Mouse (Mus musculus) neural tube, embryonic 14.5 days (tissue): Measurements from ENCODE around the gene Gm9887. TPM values are rescaled to one million over a fixed set of nuclear protein-coding genes. Genes with fewer than 3 reads are reported as not detected.
"Not testable (repeated sequence)": the region's sequence is repeated elsewhere in the genome, so short reads cannot be mapped to it uniquely, and the experiment has no call there.

Source experiments
- ATAC-seq: fragments of 200-750 bp; cut with Nextera tagmentation; 2 replicates; pipeline ENCODE4 v1.8.0; 2017; ENCODE audit warnings: low read depth, mild to moderate bottlenecking, moderate TSS enrichment, moderate library complexity
- H3K27ac ChIP-seq: fragments of 300-500 bp; sonication (generic); 2 replicates; pipeline ENCODE4 v1.5.1; 2014; ENCODE audit warnings: low read depth, mild to moderate bottlenecking, control low read depth, low read length, moderate library complexity, mixed read lengths
- H3K27me3 ChIP-seq: fragments of 300-500 bp; sonication (generic); 2 replicates; pipeline ENCODE4 v1.6.1; 2014; ENCODE audit warnings: low read length; ENCODE audit not compliant: control insufficient read depth, insufficient read depth
- H3K36me3 ChIP-seq: fragments of 300-500 bp; sonication (generic); 2 replicates; pipeline ENCODE4 v1.6.1; 2014; ENCODE audit warnings: low read length, mixed read lengths; ENCODE audit not compliant: control insufficient read depth, insufficient read depth
- H3K4me1 ChIP-seq: fragments of 300-500 bp; sonication (generic); 2 replicates; pipeline ENCODE4 v1.6.1; 2014; ENCODE audit warnings: low read length; ENCODE audit not compliant: control insufficient read depth, insufficient read depth
- H3K4me2 ChIP-seq: fragments of 300-500 bp; sonication (generic); 2 replicates; pipeline ENCODE4 v1.6.1; 2014; ENCODE audit warnings: mild to moderate bottlenecking, low read depth, low read length, control low read depth
- H3K4me3 ChIP-seq: fragments of 300-500 bp; sonication (generic); 2 replicates; pipeline ENCODE4 v1.5.1; 2014; ENCODE audit warnings: low read depth, low read length, control low read depth, mixed read lengths
- H3K9ac ChIP-seq: fragments of 300-500 bp; sonication (generic); replicated peaks from 2 replicates; pipeline ENCODE4 v1.6.1; 2014; ENCODE audit warnings: low read depth, mild to moderate bottlenecking, control low read depth, low read length, mixed read lengths
- H3K9me3 ChIP-seq: fragments of 300-500 bp; sonication (generic); 2 replicates; pipeline ENCODE4 v1.6.1; 2016; ENCODE audit warnings: low read length; ENCODE audit not compliant: control insufficient read depth
- WGBS: fragments of 180-500 bp; shearing (Covaris S2); extraction: QIAGEN DNeasy Blood & Tissue Kit; methylation state at CpG from one replicate; pipeline ENCODE4 v1.1.7; 2014; 5-methylcytosine and 5-hydroxymethylcytosine counted together
- polyA plus RNA-seq: library from polyadenylated mRNA; unstranded; fragments of >200 nt; fragmentation: Nextera tagmentation; extraction: Ambion mirVana; gene quantifications from 2 replicates; pipeline ENCODE4 v1.2.1, GENCODE M21; 2014

The Gm9887 gene
- polyA plus RNA-seq, 1 experiment from 2014 or later, result 1.0 TPM

GRCm38 (mm10) chr12:69390000-69390698 is 17.9 kb upstream of the Gm9887 start:
- no peaks in the 10 kb centered on the region for H3K4me1 ChIP-seq
- H3K27me3 ChIP-seq, result no peaks in the 10 kb centered on the region
- no peak overlapping the region for H3K9ac ChIP-seq
- WGBS, result 86% methylated on average over 7 of the region's 7 CpGs
- no peak overlapping the region for H3K27ac ChIP-seq
- H3K9me3 ChIP-seq, result no peaks in the 10 kb centered on the region
- H3K4me2 ChIP-seq, result no peak overlapping the region
- no peak for ATAC-seq
- no peak overlapping the region for H3K4me3 ChIP-seq
- no peaks in the 10 kb centered on the region for H3K36me3 ChIP-seq

GRCm38 (mm10) chr12:69389273-69389938 is 17.1 kb upstream of the Gm9887 start:
- Histone ChIP-seq H3K4me2 (no peak overlapping the region), H3K9ac (no peak overlapping the region), H3K36me3 (no peaks in the 10 kb centered on the region), H3K27me3 (no peaks in the 10 kb centered on the region), H3K4me3 (no peak overlapping the region), H3K9me3 (no peaks in the 10 kb centered on the region), H3K27ac (no peak overlapping the region), H3K4me1 (no peaks in the 10 kb centered on the region)
- 79% methylated on average over 7 of the region's 7 CpGs for WGBS
- no peak for ATAC-seq

- Histone ChIP-seq H3K4me3 (no peak overlapping the region), H3K9me3 (no peaks in the 10 kb centered on the region), H3K4me1 (no peaks in the 10 kb centered on the region), H3K4me2 (no peak overlapping the region), H3K27ac (no peak overlapping the region), H3K27me3 (no peaks in the 10 kb centered on the region), H3K9ac (no peak overlapping the region), H3K36me3 (no peaks in the 10 kb centered on the region)
- no peak for ATAC-seq
- WGBS, result 93% methylated on average over 10 of the region's 10 CpGs
Observed at GRCm38 (mm10) chr12:69388321-69388869, 16.1 kb upstream of the Gm9887 start.

- not testable (repeated sequence) for H3K27ac ChIP-seq, H3K9me3 ChIP-seq, H3K4me1 ChIP-seq, H3K4me3 ChIP-seq, H3K9ac ChIP-seq, H3K36me3 ChIP-seq, H3K4me2 ChIP-seq, ATAC-seq, H3K27me3 ChIP-seq
- 78% methylated on average over 12 of the region's 12 CpGs for WGBS
Observed at GRCm38 (mm10) chr12:69386281-69386732, 14.0 kb upstream of the Gm9887 start.

GRCm38 (mm10) chr12:69385542-69386280 is 13.5 kb upstream of the Gm9887 start:
- H3K9ac ChIP-seq, result no peak overlapping the region
- 91% methylated on average over 6 of the region's 6 CpGs for WGBS
- ATAC-seq, result no peak
- H3K27ac ChIP-seq, result no peak overlapping the region
- H3K27me3 ChIP-seq, result no peaks in the 10 kb centered on the region
- no peaks in the 10 kb centered on the region for H3K36me3 ChIP-seq
- H3K4me3 ChIP-seq, result no peak overlapping the region
- no peak overlapping the region for H3K4me2 ChIP-seq
- no peaks in the 10 kb centered on the region for H3K9me3 ChIP-seq
- H3K4me1 ChIP-seq, result no peaks in the 10 kb centered on the region

- H3K27me3 ChIP-seq, result no peaks in the 10 kb centered on the region
- H3K4me1 ChIP-seq, result no peaks in the 10 kb centered on the region
- H3K4me2 ChIP-seq, result no peak overlapping the region
- H3K9me3 ChIP-seq, result no peaks in the 10 kb centered on the region
- no peak overlapping the region for H3K9ac ChIP-seq
- H3K4me3 ChIP-seq, result no peak overlapping the region
- no peak overlapping the region for H3K27ac ChIP-seq
- 90% methylated on average over 5 of the region's 5 CpGs for WGBS
- ATAC-seq, result no peak
- H3K36me3 ChIP-seq, result no peaks in the 10 kb centered on the region
Observed at GRCm38 (mm10) chr12:69384606-69385005, 12.3 kb upstream of the Gm9887 start.

- H3K27me3 ChIP-seq, result no peaks in the 10 kb centered on the region
- H3K4me2 ChIP-seq, result no peak overlapping the region
- H3K4me3 ChIP-seq, result no peak overlapping the region
- no peak overlapping the region for H3K27ac ChIP-seq
- no peaks in the 10 kb centered on the region for H3K36me3 ChIP-seq
- no peaks in the 10 kb centered on the region for H3K9me3 ChIP-seq
- no peaks in the 10 kb centered on the region for H3K4me1 ChIP-seq
- no peak for ATAC-seq
- no peak overlapping the region for H3K9ac ChIP-seq
- WGBS, result 93% methylated on average over 1 of the region's 1 CpGs
Observed at GRCm38 (mm10) chr12:69382880-69383279, 10.6 kb upstream of the Gm9887 start.

- ATAC-seq, result no peak
- WGBS, result 91% methylated on average over 11 of the region's 11 CpGs
Observed at GRCm38 (mm10) chr12:69378558-69379454, 6.5 kb upstream of the Gm9887 start.

More at GRCm38 (mm10) chr12:69378558-69379454, 6.5 kb upstream of the Gm9887 start:
- Histone ChIP-seq H3K9me3 (no peaks in the 10 kb centered on the region), H3K4me1 (peaks cover 6% of the 10 kb centered on the region), H3K27me3 (no peaks in the 10 kb centered on the region), H3K36me3 (no peaks in the 10 kb centered on the region), H3K27ac (no peak overlapping the region), H3K4me2 (no peak overlapping the region), H3K9ac (no peak overlapping the region), H3K4me3 (no peak overlapping the region)
